Mouse (Mus musculus): ENCODE data around the gene Wdr18.
A peak's percentile ranks its signal among the peaks of the same experiment; 100 is the strongest.

Wdr18 gene

GRCm38 (mm10) chr10:79959847-79960601, at the start of gene Wdr18:
Gene Wdr18 (plus strand): TSS chr10:79960152.
- DNase-seq (ENCODE audit: low spot score in 2 of 2), result peak; percentile 100

- no peak for DNase-seq (ENCODE audit: low spot score in 2 of 2)
Measured at GRCm38 (mm10) chr10:79910556-79910955, 49.4 kb upstream of the Wdr18 start, which contains the start of gene Gm26602. Gene Gm26602 (plus strand): TSS chr10:79910856.

DNA sequence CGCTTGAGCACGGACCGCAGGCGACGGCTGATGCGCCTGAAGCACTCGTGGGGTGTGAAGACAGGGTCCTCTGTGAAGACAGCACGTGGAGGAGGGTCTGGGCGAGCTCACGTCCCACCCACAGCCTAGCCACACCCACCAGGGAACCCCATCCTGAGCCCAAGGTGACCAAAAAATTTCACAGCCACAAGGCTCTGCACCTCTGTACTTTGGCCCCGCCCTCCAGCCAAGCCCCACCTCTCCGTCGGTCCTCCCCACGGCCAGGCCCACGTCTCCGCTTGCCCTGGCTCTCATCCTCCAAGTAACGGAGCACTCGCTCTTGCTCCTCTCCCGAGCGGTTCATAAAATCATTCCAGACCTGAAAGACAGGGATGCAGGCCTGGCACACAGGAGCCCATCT, 47.5 kb upstream of the Wdr18 start:
- DNase-seq (ENCODE audit: low spot score in 2 of 2), result no peak

GRCm38 (mm10) chr10:79914131-79914947, 45.6 kb upstream of the Wdr18 start:
- DNase-seq (ENCODE audit: low spot score in 2 of 2), result no peak

GRCm38 (mm10) chr10:79914948-79915596, 44.9 kb upstream of the Wdr18 start:
- DNase-seq (ENCODE audit: low spot score in 2 of 2), result no peak

DNA sequence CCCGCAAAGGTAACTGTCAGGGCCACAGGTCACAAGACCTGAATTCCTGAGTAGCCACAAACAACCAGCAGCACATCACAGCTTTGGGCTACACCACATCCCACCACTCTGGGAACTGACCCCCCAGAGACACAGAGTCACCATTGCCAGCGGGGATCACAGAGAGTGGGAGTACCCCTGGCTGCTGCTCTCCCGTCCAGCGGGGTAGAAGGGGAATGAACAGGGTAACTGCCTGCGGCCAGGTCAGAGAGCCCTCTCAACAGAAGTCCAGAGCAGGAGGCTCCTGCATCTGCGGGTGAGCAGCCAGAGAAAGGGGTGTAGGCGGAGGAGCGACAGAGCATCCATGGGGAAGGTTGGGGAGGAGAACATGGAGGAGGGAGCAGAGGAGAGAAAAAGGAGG, 43.9 kb upstream of the Wdr18 start:
- no peak for DNase-seq (ENCODE audit: low spot score in 2 of 2)

DNA sequence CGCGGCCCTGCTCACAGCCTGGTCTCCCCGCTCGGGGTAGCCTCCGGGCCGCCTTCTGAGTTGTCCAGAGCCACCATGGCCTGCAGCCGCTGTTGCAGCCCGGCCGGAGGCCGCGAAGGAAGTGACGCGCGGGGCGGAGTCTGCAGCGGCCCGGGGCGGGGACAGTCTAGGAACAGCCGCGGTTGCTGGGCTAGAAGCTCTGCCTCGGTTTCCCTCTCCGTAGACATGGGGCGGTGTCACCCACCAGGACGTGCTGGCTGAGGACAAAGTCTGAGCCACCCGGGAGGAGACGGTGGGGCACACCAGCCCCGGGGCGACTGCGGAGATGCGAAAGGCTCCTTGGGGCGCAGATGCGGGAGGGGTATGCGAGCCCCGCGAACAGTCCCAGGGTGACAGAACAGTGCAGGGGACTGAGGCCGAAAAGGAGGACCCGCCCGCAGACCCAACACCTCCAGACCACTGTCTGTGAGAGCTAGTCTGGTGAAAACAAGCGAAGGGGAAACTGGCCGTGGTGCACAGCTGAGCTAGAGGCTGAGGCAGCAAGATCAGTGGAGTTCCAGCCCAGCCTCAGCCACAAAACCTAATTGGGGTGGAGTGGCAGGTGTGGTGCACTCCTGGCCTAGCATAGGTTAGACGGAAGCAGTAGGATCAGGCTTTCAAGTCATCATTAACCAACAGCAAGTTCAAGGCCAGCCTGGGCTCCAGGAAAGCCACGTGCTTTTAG, 43.0 kb upstream of the Wdr18 start, which contains the start of gene Kiss1r:
TSS of gene Kiss1r (plus strand) at position 164 of the 724 bp plus-strand sequence.
- peak; percentile 87 to 88 for DNase-seq (ENCODE audit: low spot score in 2 of 2)

- no peak for DNase-seq (ENCODE audit: low spot score in 2 of 2)
Measured at GRCm38 (mm10) chr10:79917532-79918100, 42.3 kb upstream of the Wdr18 start.

DNA sequence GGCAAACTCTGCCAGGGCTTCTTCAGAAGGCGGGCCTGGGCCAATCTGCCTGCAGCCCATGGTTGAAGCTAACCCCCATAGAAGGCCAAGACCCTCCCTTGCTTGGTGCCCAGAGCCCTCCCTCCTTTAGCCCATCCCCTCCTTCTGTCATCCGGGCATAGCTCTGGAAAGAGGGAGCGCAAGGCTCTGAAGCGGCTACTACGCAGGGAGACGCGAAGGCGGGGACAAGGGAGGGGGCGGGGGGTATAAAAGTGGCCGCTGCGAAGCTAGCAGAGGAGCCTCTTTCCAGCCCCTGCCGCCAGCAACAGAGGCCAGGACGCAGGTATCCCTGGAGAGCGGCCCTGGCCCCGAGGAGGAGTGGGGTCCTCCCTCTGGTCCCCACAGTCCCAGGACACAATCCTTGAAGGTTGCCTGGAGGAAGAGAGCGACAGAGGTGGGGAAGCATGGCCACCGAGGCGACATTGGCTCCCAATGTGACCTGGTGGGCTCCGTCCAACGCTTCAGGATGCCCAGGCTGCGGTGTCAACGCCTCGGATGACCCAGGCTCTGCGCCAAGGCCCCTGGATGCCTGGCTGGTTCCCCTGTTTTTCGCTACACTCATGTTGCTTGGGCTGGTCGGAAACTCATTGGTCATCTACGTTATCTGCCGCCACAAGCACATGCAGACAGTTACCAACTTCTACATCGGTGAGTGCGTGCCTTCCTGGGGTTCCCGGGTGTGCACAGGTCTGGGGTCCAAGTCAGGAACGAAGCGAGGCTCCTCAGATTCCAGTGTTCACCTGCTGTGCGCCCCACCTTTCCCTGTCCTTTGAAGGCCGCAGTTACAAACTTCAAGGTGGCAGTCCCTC, 41.5 kb upstream of the Wdr18 start:
- no peak for DNase-seq (ENCODE audit: low spot score in 2 of 2)

DNA sequence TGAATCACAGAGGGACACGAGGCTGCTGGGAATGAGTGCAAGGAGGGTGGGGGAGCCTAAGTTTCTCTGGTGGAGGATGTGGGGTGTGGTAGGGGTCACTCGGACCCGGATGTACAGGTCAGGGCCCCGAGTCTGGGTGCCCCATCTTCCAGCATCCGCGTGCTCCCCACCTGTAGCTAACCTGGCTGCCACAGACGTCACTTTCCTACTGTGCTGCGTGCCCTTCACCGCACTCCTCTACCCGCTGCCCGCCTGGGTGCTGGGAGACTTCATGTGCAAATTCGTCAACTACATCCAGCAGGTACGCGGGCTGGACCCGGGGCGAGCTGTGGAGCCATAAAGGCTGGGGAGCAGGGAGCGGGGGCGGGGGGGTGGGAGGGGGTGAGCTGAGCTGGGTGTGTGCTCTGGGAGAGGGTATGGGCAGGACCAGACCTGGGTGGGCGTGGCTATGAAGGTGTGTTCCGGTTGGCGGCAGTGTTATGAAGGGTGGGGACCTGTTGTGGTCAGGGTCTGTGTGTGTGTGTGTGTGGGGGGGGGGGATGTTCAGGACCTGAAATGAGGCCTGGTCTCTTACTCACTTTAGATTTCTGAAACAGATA, 40.6 kb upstream of the Wdr18 start:
- no peak for DNase-seq (ENCODE audit: low spot score in 2 of 2)

GRCm38 (mm10) chr10:79920056-79920890, 39.7 kb upstream of the Wdr18 start:
- no peak for DNase-seq (ENCODE audit: low spot score in 2 of 2)

DNA sequence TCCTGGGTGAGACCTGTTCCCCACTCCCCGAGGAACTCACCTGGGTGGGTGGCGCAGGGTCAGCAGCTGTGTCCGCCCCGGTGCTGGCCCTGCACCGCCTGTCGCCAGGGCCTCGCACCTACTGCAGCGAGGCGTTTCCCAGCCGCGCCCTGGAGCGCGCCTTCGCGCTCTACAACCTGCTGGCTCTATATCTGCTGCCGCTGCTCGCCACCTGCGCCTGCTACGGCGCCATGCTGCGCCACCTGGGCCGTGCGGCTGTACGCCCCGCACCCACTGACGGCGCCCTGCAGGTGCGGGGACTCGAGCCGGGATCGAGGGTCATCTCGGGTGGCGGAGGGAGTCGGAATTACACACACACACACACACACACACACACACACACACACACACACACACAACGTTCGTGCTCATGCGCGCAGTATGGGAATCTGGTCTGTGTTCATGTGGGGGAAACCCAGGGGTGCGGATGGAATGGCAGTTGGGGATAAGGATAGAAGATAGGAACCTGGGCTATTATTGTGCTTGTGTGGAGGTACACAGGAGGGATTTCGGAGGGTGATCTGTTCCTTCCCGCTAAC, 38.9 kb upstream of the Wdr18 start, which contains the start of gene R3hdm4:
TSS of gene R3hdm4 (minus strand) at position 251 of the 578 bp plus-strand sequence.
- no peak for DNase-seq (ENCODE audit: low spot score in 2 of 2)

- DNase-seq (ENCODE audit: low spot score in 2 of 2), result no peak
Measured at GRCm38 (mm10) chr10:79921572-79921971, 38.4 kb upstream of the Wdr18 start.

DNA sequence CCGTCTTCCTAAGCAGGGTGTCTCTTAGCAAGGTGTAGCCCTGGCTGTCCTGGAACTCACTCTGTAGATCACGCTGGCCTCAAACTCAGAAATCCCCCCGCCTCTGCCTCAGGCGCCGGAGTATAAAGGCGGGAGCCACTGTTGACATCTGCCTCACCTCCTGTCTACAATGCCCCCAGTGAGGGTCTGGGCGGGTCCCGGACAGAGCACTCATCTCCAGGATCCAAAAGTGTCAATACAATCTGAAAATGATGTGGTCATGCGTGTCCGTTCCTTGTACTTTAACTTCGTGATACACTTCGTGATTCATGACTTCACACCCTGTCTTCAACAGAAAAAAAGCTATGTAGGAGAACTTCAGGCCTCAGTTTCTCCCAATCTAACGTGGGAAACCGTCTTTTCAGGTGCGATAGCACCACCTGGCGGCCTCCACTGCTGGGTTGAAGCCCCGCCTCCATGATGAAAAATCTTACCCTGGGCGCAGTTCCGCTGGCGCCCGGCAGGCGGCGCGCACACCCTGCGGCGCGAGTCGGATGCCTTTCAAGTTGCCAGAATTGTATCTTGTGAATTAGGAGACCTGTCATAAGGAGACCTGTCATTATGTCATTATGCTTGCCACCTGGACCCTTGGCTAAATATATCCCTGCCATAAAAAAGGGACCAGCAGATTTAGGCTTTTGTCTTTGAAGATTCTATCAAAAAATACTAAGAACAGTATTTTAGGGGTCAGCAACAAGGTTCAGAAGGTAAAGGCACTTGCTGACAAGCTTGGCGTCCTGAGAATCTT, 34.8 kb upstream of the Wdr18 start:
- peak; percentile 84 to 92 for DNase-seq (ENCODE audit: low spot score in 2 of 2)

DNA sequence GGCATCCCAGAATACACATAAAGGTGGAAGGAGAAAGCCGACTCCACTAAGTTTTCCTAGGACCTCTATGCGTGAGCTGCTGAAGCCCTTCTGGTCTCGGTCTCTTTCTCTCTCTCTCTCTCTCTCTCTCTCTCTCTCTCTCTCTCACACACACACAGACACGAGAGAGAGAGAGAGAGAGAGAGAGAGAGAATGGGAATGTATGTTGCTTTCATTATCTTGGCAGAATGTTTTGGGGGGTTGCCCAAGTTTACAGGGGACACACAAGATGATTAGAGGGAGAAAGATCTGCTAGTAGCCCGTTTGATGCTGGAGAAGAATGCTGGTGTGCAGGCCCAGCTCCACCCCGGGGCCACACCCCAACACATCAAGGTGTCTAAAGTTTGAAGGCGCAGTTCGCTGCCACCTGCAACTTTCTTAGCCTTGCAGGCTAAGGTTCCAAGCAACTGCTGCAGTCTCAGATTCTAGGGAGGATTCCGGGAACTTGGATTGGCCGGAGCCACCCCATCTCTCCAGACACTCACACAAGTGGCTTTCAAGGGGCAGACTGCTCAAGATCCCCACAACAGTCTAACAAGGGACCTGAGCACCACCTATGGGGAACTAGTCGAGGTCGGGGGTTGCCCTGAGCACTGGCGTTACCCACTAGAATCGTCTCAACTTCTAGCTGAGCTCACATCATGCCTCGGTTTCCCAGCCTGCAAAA, 34.0 kb upstream of the Wdr18 start:
- DNase-seq (ENCODE audit: low spot score in 2 of 2), result no peak

DNA sequence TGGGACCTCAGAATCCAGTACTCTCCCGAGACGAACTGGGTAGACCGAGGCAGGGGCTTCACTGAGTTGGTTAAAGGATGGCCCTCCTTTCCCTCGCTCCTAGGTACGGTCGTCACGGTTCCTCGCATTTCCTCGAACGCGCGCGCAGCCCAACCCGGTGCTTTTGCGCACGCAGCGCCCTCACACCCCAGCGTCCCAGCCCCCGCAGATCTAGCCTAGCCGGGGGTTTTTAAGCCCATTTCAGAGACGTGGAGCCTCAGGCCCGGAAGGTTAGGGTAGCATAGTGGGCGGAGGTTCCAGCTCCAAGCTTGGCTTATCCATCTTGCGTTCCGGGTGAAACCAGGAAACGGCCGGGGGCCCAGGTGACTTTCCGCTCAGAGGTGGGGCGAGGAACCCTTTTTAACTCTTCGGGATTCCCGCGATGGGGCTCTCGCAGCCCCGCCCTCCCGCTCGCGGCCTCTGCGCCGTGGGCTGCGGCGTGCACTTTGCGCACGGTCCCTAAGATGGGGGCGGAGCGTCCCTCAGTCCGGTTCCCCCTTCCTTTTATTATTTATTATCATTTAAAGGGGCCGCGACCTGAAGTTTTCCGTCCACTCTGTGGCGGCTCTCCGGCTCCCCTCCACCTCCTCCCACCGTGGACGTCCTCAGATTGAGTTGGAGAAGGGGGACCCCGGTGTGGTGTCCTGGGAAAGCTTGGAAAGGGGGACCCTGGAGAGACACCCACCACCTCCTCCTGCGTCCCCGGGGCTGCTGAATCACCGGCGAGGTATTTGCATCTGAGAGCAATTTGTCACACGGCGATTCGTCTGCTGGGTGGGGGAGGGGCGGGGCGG, 33.2 kb upstream of the Wdr18 start, which contains the start of gene Arid3a:
TSS of gene Arid3a (plus strand) at position 553 of the 833 bp plus-strand sequence.
- peak; percentile 89 for DNase-seq (ENCODE audit: low spot score in 2 of 2)

Measured in heart, adult 9 months (tissue).